Mouse (Mus musculus) common myeloid progenitor, adult 5-6 weeks (primary cell): ENCODE measurements around the gene Itga11. TPM values are rescaled to one million over a fixed set of nuclear protein-coding genes. Genes with fewer than 3 reads are reported as not detected.
"Not testable (repeated sequence)": the region's sequence is repeated elsewhere in the genome, so short reads cannot be mapped to it uniquely, and the experiment has no call there.

ENCODE experiments used
- ATAC-seq: replicated peaks from 2 replicates; pipeline ENCODE4 v1.8.0; 2016; ENCODE audit warnings: low read depth, mild to moderate bottlenecking, moderate TSS enrichment, inconsistent platforms; ENCODE audit not compliant: poor library complexity, severe bottlenecking
- total RNA-seq: library from RNA; stranded (forward); fragments of 200-1000, 187-1606 nt; gene quantifications from 2 replicates; pipeline ENCODE4 v1.2.3, GENCODE M21; 2017

Gene Itga11
- not detected in 2 replicates for total RNA-seq

DNA sequence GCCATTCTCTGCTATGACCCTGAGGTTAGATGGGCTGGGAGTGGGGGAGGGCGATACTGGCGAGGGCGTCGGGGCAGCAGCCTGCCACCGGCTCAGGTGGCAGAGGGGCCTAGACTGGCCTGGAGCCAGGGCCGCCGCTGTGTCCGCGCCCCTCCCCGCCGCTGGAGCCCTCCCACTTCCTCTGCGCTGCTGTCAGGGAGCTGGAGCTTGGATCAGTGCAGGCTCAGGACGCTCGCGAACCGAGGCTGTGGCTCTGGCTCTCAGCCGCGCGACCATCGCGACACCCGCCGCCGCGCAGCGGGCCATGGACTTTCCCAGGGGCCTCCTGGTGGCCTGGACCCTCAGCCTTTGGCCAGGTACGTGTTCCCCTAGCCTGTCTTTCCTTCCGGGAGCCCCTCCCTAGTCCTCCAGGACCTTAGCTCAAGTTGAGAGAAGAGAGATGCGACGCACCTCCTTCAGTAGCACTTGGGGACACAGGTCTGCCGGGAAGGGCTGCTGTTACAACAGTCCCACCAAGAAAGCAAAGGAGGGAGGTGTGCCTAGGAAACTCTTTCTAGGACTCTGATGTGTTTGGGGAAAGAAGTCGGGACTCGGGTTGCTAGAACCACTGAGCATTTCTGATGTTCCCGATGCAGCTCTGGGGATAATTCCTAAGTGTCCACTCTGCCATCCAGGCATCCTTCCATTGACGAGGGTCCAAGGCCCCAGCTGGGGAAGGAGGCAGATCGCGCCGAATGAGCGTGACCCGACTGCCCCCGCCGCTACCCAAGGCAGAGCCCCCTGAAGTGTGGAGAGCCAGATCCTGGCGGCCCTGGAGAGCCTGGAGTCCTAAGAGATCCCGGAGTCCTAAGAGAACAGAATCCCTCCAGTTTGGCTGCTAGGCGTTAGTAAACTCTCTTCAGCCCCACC, at the start of gene Itga11:
TSS of gene Itga11 (plus strand) at position 186 of the 909 bp plus-strand sequence.
- no peak for ATAC-seq

DNA sequence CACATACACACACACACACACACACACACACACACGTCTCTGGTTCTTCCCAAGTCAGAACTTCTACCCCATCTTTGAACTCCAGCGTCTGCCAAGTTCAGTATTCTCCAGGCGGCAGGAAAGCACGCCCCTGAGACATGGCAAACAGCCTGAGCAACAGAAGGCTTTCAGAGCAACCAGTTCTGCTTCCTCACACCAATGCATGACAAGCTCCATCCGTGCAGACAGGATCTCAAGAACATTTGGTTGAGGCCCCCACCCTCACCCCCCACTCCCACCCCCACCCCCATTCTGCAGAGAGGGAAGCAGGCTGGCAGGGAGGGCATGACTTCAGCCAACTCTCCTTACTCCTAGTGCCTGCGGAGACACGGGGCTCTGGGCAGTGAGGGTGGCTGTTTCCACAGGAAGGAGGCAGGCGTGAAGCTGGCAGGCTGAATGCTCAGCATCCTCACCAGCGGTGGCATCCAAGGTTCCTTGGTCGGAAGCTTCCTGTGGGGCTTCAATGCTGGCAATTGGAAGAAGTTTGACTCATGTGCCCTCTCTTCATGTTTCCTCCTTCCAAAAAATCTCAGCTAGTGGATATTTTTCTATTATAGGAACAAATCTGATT, 46.9 kb upstream of the Itga11 start:
- no peak for ATAC-seq

DNA sequence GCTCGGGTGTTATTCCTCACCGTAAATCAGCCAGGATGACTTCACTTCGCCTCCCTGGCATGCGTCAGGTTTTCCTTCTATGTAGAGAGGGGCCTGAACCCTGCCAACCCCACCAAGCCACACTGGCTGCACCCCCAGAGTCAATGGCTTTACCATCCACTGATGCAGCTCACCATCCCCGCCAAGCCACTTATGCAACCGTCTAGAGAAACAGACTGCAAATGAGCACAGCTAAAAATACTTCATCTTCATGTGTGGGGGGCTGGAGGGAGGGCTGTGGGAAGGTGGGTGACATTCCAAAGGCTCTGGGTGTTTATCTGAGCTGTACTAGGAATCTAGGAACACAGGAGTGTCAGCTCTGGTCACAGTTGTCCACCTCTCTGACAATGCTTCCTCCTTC, 45.2 kb upstream of the Itga11 start:
- ATAC-seq = no peak

DNA sequence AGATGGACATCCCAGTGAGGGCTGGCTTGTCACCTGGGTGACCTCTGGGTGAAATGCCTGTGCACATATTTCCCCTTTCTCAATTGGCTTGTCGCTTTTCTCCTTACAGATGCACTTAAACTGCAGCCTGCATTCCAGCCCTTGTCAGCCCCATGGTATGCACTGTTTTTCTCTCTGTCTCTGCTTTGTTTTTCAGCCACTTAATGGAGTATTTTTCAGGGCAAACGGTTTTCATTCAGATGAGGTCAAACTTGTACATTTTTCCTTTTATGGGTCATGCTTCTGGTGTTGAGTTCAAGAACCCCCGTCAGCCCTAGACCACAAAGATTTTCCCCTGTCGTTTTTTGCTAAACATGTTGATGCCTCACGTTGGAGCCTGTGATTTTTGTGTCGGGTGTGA, 39.6 kb upstream of the Itga11 start:
- no peak for ATAC-seq

DNA sequence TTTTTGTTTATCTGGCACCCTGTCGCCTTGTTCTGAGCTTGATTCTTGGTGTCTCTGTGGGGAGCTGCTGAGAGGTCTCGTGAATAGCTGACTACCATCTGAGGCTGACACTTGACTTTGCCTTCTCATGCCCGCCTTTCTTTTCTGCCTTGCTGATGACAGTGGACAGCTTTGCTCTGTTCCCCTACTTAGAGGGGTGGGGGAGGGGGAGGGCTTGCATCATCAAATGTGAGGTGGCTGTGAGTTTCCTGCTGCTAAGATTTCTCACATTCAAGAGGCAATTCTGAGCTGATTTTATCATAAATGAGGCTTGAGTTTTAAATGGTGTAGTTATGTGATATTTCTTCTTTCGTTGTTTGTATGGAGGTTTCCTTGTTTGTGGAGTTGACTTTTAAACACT, 37.9 kb upstream of the Itga11 start:
- ATAC-seq = no peak

DNA sequence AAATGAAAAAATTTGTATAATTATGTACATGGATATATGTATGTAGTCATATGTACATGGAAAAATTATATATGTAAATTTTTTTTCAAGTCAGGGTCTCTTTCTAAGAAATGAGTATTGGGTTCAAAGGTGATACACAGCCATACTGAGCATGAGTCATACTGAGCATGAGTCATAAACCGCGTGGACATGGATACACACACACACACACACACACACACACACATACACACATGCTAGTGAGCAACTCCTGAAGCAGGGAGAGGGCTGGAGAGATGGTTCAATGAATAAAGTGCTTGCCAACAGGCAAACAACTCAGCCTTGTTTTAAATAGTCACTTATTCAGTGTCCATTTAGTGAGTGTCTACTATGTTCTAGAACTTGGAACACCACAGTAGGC, 37.4 kb upstream of the Itga11 start:
- ATAC-seq = no peak

DNA sequence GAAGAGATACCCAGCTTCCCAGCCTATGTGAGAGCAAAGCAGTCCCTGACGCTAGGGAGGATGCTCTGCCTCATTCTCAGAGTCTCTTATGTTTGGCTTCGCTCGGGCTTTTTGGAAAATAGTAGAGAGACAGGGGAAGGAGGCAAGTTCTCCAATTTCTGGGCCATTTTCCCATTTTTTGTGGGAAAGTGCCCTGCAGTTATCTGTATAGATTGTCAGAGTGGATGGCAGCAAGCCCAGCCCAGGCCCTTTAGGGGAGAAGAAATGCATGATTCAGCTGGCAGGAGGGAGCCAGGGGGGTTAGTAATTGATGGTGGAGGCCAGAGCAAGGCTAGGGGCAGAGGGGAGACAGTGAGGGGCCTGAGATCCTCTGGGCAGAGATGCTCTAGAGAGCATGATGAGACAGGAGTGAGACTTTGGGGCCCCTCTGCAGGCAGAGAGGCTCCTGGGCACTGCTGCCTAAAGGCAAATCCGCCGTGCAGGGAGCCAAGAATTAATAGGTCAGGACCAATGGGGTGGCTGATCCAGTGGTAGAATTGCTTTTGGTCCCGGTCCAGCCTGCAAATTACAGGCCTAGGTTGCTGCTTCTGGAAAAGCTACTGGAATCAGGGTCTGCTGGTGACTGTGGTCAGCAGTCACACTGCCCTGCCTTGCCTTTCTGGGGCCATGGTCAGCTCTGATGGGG, 31.8 kb upstream of the Itga11 start:
- no peak for ATAC-seq

DNA sequence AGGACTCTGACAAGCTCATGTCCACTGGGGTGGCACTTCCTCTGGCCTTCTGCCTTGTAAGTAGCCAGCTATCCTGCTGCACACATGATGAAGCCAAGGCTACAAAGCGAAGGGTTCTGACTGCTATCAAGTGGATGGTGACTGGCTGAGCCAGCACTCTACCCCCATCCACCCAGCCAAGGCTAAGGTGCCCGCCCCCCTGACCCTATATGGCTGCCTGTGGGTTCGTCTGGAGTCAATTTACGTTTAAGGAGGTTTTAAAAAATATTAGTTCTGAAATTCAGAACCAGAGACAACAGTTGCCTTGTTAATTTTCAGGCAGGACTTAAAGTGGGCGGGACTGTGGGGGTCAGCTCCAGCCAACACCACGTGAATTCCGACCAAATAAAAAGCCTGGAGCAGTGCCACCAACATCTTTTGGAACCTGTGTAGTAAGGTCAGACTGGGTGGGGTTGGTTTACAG, 30.9 kb upstream of the Itga11 start:
- no peak for ATAC-seq

DNA sequence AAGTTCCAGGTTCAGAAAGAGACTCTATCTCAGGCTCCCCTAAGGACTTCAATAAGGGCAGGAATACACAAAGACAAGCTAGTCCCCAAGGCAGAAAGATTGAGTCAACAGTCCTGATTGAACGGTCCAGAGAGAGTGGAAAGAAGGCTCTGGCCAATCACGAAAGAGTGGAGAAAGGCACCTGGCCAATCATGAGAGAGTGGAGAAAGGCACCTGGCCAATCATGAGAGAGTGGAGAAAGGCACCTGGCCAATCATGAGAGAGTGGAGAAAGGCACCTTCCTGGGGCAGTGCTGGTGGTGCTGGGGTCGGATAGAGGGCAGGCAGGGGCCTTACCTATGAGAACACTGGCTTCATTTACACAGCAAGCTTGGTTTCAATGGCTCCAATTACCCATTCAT, 28.2 kb upstream of the Itga11 start:
- ATAC-seq = no peak

DNA sequence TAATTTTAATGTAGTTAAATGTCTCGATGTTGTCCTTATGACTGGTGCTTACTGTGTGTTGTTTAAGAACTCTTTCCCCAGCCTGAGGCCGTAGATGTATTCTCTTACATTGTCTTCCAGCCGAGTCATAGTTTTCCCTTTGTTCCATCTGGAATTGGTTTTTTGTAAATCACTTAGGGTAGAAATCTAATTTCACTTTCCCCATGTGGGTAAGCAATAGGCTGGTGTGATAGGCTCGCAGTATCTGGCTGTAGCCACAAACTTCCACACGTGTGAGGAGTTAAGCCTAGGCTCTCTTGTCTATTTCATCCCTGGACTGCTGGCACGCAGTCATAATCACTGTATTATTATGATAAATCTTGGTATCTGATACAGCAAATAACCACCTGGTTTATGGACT, 26.9 kb upstream of the Itga11 start:
- ATAC-seq = no peak

DNA sequence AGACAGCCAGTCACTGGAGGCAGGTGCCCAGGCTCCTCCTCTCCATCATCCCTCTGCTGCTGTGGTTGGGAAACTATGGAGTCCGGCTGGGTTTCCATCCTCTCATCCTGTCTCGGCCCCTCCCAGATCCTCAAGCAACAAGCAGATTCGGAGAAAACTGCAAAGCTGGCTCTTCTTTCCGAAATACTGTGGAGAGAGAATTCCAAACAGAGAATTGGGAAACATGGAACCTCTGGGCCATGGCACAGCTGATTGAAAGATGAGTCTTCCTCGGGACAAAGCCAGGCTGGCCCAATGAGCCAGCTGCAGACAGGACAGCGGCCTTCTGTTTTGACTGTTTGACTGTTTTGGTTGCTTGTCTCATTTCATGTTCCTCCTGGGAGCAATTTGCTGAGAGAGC, 23.3 kb upstream of the Itga11 start:
- no peak for ATAC-seq

DNA sequence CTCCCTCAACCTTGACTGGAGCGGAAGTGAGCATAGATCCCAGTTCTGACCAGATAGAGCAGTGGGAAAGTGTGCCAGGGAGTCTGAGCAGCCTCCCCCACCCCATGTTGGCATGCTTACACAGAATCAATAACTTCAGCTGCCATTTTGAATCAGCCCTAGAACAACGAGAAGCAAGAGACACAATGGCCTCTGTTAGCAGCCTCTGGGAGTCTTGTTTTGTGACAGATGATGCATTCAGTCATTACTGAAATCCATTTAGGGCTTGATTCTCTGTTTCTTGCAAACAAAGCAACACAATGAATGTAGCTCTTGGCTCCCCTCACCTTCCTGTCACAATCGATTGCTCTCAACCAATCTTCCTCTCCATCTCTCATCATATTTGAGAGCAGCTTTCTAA, 19.6 kb upstream of the Itga11 start:
- no peak for ATAC-seq

DNA sequence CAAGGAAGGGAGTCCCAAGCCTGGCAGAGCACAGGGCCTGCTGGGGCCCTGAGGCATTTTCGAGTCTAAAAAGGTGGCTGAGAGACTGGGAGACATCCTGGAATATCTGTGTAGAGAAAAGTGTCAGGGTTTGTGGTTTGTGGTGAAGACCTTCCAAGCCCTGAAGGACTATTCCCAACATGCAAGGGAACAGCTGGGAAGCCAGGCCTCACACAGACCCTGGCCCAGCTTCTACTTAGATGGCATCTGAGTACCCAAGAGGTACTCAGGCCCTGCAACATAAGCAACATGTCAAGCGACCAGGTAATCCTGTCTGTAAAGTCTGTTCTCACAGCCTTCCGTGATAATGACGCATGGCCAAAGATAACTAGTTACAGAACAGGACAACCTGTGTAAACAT, 18.6 kb upstream of the Itga11 start:
- no peak for ATAC-seq

DNA sequence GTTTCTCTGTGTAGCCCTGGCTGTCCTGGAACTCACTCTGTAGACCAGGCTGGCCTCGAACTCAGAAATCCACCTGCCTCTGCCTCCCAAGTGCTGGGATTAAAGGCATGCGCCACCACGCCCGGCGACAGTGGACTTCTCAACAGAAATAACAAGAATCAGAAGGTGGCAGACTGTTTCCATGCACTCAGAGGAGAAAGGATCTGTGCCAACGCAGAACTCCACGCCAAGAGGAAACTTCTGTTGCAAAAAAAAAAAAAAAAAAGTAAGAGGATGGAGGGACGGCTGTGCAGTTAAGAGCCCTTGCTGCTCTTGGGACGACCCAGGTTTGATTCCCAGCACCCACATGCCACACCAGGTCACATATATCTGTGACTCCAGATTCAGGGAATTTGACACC, 16.7 kb upstream of the Itga11 start:
- ATAC-seq = not testable (repeated sequence)

DNA sequence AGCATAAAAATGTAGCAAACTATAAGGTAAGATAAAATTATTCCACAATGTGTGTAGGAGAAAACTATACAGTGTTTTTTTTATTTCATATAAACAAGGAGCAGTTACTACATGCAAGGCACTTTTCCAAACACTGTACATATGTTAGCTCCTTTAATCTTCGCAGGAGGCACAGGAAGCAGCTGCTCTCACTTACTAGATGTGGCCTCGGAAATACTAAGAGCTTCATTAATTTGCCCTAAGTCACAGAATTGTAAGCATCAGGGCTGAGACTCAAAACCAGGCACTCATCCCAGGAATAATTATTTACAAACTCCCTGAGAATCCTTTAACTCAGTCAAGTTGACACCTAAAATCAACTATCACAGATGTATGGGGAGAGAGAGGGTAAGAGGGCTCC, 14.2 kb upstream of the Itga11 start:
- no peak for ATAC-seq

DNA sequence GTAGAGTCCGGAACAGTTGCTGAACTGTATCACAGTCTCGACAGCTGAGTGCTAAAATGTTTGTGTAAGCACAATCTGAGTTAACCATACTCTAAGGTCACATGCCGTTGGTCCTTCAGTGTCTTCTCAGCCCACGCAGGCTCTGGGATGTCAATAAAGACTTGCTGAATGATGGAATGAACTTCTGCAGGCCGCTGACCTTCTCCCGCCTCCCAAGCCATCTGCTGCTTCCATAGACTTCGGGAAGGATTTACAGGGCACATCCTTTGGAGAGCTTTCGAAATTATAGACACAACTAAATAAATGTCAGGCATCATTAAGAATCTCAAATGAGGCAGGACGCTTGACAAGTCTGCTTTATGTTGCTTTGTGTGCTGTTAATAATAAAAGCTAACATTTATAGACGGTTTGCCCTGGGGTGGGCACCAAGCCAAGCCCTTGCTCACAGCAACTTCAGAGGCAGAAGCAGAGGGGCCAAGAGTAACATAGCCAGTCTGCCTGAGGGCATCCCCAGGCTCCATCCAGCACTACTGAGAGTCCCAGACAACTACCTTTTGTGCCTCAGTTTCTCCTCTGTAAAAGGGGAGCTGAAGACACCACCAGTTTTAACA, 13.4 kb upstream of the Itga11 start:
- no peak for ATAC-seq

DNA sequence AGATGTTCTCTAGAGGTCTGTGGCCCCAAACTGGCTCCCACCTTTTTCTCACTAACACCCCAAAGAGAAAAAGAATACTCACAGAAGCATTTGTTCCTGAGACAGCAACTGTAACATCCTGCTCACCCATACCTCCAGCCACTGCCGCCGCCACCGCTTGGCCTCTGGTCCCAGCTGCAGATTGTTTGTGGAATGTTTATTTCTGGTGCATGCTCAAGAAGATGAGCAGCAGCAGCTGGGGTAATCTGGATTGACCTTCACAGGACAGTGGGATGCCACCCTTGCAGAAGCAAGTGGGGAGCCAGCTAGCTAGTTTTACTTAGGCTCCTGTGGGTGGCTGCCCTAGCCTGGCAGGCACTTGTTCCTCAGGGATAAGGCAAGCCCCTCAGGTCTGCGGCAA, 11.7 kb upstream of the Itga11 start:
- no peak for ATAC-seq

DNA sequence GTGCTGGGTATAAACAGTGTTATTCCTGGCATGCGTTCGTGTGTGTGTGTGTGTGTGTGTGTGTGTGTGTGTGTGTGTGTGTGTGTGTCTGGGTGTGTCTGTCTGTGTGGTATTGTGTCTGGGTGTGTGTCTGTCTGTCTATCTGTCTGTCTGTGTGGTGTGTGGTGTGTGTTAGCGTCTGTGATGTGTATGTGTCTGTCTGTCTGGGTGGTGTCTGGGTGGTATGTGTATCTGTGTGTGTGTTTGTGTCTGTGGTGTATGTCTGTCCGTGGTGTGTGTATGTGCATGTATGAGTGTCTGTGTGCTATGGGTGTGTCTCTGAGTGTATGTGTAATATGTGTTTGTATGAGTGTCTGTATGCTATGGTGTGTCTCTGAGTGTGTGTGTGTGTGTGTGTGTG, 9.1 kb upstream of the Itga11 start:
- no peak for ATAC-seq

DNA sequence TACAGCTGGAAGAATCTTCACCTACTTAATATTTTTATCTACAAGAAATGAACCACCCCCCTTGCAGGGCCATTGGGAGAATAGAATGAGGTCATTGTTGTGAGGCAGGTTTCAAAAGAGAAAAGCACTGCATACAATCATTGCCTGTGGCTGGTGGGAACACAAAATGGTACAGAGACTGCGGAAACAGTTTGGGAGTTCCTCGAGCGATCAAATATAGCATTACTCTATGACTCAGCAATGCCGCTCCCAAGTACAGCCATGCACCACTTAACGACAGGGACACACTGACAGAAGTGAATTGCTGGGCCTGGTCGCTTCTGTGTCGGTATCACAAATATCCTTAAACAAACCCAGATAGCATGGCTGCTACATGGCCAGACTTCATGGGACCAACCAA, 4.4 kb upstream of the Itga11 start:
- no peak for ATAC-seq

DNA sequence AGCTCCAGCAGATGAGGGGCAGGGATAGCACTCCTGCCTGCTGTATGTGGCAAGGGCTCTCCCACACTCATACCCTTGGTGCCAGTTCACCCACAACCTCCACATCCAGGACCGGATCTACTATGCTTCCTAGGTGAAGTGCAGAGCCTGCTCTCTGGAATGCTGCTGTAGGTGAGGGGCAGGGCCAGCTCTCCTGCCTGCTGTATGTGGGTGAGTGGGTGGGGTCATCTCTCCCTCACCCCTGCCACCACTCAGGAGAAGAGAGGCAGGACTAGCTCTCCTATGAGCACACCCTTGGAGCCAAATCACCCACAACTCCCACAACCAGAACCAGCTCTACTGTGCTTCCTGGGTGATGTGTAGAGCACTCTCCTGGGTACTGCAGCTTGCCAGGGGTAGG, 2.5 kb upstream of the Itga11 start:
- ATAC-seq = no peak
